Mouse (Mus musculus) gastrocnemius, postnatal 4 days (tissue): ENCODE results near the gene Afdn. TPM values are rescaled to one million over a fixed set of nuclear protein-coding genes. Genes with fewer than 3 reads are reported as not detected.
"Not testable (repeated sequence)": the region's sequence is repeated elsewhere in the genome, so short reads cannot be mapped to it uniquely, and the experiment has no call there.

Experiments
- DNase-seq, 2 experiments: peaks; one replicate each; pipeline ENCODE4 v3.0.0; 2021 to 2022; ENCODE audit warnings: low spot score in 2 of 2, mixed read lengths in 2 of 2
- total RNA-seq, 2 experiments: library from RNA; stranded (reverse); gene quantifications; 2 replicates each; pipeline ENCODE4 v1.2.3; 2021

The Afdn gene
- total RNA-seq, 2 experiments from 2014 or later = 82.2 to 87.1 TPM

DNA sequence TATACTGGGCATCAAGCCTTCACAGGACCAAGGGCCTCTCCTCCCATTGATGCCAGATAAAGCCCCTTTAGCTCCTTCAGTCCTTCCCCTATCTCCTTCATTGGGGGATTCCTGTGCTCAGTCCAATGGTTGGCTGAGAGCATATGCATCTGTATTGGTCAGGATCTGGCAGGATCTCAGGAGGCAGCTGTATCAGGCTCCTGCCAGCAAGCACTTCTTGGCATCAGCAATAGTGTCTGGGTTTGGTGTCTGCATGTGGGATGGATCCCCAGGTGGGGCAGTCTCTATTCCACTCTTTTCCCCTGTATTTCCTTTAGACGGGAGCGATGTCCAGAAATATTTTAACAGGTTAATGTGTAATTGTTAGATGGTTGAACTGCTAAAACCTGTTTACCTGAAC, 4.6 kb downstream of the Afdn start:
- DNase-seq = not testable (repeated sequence)

DNA sequence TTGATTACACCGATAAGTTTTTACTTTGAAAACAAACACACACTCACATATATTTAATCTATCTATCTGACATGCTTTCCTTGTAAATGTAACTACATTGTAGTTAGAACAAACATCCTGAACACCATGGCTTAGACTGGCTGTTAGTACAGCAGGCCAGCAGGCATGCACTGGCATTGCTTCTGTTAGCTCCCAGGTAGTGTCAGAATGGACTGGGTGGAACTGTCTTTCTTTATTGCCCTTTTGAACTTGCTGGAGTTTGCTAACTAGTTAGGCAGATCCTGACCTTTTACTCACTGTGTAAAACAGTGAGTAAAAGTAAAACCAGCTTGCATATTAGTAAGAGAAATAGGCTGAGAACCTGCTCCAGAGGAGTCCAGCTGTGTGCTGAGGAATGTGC, 8.2 kb downstream of the Afdn start:
- no peak for DNase-seq

DNA sequence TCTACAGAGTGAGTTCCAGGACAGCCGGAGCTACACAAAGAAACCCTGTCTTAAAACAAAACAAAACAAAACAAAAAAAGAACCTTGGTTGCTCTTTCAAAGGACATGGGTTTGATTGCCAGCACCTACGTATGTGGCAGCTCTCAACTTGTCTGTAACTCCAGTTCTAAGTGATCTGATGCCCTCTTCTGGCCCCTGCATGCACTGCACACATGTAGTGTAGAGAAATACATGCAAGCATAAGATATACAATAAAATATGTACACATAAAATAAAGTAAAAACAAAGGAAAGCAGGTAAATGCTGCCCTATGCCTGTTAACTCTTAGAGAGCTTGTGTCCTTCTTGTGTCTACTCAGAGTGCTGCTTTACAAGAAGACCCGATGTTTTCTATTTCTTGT, 8.9 kb downstream of the Afdn start:
- no peak for DNase-seq

DNA sequence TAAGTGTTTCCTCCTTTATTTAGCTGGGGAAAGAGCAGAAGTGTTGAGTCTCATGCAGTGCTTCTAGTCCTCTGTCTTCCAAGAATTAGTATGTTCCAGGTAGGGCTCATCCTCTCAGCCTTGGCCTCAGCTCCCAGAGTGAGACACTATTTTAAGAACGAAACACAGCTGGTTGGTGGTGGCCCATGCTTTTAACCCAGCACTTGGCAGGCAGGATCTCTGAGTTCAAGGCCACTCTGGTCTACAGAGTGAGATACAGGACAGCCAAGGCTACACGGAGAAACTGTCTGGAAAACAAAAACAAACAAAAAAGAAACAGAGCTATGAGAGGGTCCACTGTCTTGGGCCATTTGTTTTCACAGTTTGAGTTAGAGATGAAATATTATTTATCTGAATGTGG, 17.3 kb downstream of the Afdn start:
- no peak for DNase-seq

DNA sequence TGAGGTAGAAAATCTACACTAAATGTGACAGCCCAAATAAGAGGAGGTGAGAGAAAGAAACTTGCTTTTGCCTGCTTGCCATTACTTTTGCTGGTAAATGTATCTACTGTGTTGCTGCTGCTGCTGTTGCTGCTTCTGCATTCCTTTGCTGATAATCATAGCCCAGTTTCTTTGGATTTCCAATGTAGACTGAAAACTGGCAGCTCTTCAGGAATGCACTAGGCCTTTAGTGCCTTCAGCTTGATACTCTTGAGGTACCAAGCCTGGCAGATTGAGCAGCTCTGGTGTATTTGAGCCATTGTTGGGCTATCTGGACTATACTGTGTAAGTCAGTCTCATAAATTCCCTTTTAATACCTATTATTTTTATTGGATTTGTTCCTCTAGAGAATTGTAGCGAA, 18.5 kb downstream of the Afdn start:
- DNase-seq = no peak

DNA sequence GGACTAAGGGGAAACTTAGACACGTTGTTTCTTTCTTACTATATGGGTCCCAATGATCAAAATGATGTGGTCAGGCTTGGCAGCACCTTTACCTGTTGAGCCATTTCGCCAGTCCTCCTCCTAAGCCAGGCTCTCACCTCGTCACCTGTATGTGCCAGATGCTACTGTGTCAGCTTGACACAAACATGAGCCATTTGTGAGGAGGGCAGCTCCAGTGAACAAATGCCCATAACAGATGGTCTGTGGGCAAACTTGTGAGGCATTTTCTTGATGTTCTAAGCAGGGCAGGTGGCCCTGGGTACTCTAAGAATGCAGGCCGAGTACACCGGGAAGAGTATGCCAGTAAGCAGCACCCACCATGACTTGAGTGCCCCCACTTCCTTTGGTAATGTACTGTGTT, 21.6 kb downstream of the Afdn start:
- no peak for DNase-seq

DNA sequence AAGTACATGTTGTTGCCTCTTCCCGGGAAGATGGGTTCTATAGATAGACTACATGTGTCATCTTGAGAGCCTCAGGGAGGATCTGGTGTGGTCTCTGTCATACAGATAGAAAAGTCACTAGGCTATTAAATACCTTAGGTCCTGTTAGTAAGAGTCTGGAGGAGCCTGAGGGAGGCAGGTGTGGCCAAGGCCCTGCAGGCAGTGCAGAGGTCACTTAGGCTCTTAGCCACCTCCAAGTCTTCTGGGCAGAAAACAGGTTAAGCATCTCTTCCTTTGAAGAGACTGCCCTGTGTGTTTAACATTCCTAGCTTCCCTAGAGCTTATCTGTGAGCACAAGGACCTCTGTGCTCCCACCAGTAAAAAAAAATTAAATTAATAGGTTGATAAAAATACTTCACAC, 23.1 kb downstream of the Afdn start:
- DNase-seq = no peak

DNA sequence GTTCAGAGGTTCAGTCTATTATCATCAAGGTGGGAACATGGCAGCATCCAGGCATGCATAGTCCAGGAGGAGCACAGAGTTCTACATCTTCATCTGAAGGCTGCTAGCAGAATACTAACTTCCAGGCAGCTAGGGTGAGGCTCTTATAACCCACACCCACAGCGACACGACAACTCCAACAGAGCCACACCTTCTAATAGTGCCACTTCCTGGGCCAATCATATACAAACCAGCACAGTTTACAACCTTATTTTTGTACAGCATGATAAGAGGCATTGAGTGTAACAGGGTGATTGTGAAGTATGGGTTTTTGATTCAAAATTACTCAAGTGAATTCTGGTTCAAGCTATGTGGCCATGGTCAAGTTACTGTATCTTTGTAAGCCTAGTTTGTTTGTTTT, 29.7 kb downstream of the Afdn start:
- not testable (repeated sequence) for DNase-seq

DNA sequence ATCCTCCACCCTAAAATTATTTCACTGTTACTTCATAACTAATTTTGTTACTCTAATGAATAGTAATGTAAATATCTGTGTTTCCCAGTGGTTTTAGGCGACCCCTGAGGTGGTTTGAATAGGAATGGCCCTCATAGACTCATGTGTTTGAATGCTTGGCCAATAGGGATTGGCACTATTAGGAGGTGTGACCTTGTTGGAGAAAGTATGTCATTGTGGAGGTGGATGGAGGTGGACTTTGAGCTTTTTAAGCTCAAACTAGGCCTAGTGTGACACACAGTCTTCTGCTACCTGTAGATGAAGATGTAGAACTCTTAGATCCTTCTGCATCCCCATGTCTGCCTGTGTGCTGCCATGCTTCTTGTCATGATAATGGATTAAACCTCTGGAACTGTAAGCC, 37.4 kb downstream of the Afdn start:
- DNase-seq = no peak

DNA sequence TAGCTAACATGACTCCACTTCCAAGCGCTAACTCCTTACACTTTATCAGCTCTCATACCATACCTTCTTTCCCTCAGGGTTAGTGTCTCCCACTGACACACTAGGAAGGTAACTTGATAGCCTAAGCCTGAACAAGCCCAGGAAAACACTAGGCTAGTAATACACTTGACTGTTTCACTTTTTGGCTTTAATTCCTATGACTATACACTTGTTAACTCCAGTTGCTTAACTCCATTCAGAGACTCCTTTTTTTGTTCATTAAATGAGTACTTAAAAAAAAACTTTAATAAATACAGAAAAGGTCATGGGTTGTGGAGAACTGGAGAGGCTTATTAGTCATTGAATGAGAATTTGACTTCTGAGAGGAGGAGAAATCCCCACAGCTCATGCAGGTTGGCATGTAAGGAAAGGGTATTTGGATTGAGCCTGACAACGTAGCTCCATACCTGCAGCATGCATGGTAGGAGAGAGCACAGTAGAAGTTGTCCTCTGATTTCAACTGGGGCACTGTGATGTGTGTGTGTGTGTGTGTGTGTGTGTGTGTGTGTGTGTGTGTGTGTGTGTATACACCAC, 42.6 kb downstream of the Afdn start:
- DNase-seq = no peak

DNA sequence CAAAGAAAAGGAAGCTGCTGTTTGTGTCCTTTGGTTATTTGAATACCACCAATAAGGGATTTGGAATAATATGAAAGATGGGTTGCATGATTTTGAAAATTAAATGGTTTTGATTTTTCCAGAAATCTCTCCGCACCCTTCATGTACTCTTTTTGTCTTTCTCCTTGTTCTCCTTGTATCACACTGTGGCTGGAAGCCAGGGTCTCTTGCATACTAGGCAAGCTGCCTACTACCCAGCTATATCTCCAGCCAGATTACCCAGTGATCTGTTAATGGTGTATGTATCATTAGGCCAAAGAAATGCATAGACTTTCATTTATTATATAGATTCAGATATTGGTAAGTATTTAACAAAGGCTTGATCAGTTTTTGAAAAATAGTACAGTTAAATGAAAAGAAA, 45.7 kb downstream of the Afdn start:
- no peak for DNase-seq

DNA sequence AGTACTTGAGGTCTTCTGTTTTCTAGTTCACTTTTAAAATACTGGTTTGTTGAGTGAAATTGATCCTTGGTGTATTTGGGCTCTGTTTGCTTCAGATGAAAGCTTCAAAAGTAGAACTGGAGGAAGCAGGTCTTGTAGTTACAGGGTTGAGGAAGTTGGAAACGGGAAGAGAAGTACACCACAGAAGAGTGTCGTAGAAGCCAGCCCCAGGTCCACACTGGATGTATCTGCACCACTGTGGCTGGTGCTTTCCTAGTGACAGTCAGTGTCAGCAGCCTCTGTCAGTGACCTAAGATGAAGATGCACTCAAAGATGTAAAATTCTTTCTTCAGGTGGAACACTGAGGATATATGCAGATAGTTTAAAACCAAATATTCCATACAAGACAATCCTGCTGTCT, 57.5 kb downstream of the Afdn start:
- no peak for DNase-seq

DNA sequence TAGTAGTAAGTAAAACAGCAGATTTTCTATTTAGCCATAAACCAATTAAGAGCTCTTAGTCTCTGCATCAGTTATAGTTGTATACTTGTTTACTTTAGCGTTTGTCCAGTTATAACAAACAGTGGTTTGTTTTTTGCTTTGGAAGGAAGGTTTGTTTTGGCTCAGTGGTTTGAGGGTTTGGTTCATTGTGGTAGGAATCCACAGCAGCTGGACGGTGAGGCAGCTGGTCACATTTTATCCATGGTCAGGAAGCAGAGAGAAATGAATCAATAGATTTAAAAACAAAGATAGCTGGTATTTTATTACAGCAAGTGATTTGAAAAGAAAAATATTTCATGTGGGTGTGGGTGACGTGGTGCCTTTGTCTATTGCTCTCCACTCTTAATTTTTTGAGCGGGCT, 59.0 kb downstream of the Afdn start:
- DNase-seq = no peak

DNA sequence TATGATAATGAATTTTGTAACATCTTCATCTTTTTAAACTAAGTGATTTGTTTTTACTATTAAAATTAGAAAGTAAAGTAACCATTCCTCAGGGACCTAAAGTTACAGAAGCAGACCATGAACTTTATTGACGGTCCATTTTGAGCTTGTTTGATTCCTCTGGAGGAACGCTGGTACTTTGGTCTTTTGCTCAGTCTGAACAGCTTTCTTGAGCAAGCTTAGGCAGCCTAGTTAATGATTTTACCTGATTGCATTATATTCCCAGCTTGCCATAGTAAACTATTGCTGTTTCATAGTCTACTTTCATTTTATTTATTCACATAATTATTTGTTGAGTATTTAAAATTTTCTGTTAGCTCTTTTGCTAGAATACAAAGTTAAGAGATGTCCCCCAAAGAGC, 60.3 kb downstream of the Afdn start:
- no peak for DNase-seq

DNA sequence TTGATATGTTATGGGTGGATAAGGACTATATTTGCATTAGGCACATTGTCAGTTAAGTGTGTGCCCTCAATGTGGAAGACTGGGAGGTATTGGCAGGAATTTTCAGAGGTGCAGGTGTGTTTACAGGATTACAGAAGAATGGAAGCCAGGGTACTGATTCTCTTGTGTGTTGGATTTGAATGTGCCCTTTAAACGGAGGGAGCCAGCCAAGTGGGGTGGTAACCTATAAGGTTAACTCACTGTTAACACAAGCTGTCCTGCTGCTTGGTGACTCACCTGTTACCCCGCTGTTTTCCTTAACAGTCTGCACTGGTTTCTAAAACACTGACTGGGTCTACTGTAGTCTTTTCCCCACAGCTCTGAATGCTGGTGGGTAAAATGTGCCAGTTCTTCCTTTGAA, 65.1 kb downstream of the Afdn start:
- DNase-seq = no peak

DNA sequence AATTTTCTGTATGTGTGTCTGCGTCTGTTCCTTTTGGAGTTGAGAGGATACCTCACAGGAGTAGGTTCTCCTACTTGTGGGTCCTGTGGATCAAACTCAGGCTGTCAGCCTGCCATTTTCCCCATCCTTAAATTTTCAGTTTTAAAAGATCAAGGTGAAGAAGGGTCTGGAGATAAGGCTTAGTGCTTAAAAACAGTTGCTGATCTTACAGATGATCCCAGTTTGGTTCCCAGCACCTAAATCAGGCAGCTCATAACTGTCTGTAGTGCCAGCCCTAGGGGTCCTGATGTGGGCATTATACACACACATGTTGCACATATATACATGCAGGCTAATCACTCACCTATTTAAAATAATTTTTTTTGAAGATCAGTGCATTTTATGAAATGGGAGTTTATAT, 69.9 kb downstream of the Afdn start:
- no peak for DNase-seq

DNA sequence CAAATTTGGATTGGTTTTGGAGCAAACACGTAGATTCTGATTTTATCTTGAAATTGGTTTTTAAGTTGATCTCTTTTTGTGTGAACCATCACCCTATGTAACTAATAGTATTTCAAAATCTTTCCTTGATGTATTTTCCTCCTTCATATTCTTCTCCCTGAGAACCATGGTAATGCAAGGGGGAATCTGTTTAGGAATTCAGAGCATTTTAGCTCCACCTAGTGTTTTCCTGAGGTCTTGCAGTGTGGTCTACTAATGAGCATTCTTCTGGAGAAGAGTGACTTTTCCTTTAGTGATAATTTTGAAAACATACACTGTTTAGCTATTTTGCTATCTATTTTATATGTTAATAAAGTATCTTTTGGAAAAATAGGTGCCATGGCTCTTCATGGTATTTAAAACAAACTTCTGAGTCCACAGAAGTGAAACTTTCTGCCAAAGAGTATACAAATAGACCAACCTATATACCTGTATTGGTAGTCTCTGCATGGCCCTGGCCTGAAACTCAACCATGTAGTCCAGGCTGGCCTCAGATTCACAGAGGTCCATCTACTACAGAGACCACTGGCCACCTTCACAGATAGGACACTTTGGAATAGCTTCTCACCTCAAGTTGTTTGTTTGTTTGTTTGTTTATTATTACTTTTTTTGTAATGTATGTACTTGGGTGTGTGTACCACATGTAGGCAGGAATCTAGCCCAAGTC, 70.5 kb downstream of the Afdn start:
- DNase-seq = peak in 1 of 2 experiments; percentile 16

DNA sequence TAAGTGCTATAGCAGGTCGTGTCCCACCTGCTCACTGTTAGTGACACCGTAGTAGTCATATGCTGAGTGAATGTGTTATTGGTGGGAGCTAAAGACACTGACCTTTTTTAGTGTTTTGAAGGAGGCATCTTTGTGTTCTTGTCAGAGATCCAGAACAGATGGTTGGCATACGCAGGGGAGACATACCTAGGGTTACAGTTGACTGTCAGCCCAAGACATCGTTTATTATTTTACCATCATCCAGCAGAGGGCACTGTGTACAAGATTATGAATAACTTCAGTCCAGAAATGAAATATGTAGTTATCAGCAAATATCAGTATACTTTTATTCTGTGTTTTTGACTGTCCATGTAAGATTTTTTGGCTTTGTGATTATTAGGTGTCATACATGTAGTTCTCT, 75.5 kb downstream of the Afdn start:
- no peak for DNase-seq

DNA sequence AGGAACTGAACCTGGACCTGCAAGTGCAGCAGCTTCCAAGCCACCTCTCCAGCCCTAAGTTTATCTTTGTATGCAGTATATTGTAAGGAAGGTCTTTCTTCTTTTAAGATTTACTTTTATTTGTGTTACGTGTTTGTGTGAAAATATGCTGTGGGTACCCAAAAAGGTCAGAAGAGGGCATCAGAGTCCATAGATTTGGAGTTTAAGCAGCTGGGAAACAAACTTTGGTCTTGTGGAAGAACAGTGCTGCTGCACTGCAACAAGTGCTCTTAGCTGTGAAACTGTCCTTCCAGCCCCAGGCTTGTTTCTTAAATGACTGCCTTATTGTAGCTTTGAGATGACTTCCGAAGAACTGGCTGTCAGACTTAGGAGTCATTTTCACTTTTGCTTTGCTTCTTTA, 89.8 kb downstream of the Afdn start:
- no peak for DNase-seq

DNA sequence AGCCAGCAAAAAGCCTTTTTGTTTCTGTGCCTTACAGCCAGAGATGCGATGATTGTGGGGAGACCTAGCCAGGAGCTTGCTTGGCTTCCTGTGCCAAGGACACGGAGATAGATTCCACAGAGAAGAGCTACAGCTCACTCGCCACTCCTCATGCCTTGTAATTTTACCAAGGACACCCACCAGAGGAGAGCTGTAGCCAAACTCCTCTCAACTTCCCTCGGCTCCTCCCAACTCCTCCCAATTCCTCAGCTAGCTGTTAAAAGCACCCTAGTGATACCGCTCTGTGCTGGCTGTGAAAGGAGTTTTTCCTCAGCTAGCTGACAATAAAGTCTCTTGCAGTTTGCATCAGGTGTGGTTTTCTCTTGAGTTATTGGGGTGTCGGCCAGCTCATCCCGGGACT, 93.5 kb downstream of the Afdn start:
- not testable (repeated sequence) for DNase-seq

DNA sequence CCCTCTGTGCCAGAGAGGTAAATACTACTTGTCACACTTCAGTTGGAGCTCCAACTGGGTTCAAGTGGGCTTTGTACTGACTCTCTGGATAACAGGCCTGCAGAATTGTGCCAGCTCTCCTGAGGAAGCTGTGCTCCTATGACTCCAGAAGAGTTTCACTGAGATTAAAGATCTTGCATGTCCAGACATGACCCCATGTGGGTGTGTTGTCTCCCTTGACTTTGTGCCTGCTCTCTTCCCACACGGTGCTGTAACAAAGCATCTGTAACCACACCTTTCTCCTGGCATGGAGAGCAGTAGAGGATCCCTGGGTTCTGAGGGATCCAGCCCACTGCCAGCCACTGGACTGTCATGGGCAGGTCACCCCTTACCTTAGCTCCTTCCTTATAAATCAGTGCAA, 95.1 kb downstream of the Afdn start:
- DNase-seq = no peak

DNA sequence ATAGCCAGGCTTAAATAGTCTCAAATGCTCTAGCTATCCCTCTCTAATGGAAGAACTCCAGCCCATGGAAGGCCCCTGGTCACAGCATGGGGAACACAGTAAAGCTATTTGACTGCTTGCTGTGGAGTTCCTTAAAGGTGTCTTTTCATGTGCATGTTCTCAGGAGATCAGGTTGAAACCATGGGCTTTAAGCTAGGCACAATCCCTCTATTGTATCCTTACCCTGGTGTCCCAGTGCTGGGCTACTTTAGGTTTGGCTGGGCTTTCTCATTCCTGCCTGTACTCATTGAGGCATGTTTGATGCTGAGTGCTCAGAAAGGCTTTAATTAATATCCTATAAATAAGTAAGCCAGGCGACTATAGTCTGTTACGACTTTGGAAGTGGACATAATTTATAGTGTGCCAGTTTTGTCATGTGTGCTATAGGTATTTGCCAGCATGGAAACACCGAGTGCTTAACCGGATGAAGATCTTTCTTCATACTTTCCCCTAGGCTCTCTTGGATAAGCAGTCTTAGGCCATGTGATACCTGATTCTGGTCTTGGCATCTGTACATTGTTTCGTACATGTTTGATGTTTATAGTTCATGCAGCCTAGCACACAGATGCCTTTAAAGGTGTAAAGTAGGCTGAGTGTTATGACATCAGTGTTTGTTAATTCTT, 96.2 kb downstream of the Afdn start:
- DNase-seq = no peak

DNA sequence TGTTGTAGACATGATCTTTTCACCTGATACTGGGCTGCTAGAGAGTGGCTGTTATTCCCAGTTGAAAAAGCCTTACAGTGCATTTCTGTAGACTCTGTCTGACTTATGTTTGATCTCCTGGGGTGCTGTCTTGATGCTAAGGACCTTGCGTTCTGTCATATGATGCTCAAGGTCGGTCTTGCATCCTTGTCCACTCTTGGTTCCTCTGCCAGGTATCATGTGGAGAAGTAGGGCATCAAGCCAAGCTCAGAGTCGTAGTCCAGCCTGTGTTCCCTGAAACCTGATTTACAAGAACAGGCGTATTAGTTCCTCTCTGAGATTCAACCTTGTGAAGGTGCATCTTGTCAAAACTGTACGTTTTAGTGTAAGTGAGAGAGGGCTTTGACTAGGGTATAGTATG, 105.0 kb downstream of the Afdn start:
- no peak for DNase-seq
